Mouse (Mus musculus): ENCODE measurements at regions not wholly inside any gene's neighbourhood (a gene's known extent, or its start where the extent isn't known, plus 50 kb on each side); places are given as distances from the start of the nearest gene placed in this dataset.

DNA sequence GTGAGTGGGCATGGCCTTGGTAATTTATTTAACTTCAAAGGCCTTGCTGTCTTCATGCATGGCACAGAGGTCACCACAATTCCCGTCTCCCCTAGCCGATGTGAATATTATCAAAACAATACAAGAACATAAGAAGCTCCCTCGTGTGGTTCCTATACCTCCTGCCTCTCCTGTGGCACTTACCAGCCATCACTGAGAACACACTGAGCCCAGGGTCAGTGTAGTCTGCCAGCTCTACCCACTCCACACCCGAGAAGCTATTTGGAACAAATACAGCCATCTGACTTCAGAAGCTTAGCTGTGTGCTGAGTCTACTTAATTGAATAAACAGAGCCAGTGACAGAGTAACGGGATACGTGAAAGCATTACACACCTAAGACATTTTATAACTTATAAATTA lies 605.7 kb upstream of the Arpp21 start:
- DNase-seq: no peak

GRCm38 (mm10) chr9:112839071-112839793 lies 603.5 kb upstream of the Arpp21 start:
- DNase-seq: no peak

DNA sequence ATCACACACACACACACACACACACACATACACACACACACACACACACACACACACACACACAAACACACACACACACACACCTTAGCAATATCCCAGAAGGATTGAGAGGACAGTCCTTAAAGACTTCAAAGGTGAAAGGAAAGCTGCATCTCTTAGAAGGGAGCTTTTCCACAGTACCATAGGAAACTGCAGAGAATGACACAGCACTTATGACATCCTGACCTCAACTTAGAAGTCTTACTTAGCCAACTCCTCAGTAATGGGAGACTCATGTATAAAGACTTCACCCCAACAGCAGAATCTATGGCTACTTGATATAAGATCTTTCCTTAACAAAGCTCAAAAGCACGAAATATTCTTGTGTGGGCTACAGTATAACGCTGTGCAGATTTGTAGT lies 601.8 kb upstream of the Arpp21 start:
- DNase-seq: no peak

GRCm38 (mm10) chr9:112834441-112835245 lies 598.9 kb upstream of the Arpp21 start:
- no peak for DNase-seq

DNA sequence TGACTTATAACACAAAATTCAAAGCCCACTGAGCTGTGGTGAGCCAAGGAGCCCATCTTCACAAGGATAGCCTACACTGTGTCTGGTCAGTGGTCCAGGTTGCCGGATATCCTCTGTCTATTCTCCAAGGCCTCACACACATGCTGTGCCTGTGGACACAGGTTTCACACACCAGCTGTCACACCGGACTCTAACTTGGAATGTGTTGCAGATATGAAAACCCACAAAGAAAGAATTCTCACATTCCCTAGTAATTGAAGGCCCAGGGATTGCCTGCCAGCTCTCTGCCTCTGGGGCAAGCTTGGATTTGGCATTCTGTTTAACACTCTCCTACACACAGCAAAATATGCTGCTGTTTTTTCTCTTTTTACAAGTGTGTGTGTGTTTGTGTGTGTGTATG lies 595.4 kb upstream of the Arpp21 start:
- no peak for DNase-seq

DNA sequence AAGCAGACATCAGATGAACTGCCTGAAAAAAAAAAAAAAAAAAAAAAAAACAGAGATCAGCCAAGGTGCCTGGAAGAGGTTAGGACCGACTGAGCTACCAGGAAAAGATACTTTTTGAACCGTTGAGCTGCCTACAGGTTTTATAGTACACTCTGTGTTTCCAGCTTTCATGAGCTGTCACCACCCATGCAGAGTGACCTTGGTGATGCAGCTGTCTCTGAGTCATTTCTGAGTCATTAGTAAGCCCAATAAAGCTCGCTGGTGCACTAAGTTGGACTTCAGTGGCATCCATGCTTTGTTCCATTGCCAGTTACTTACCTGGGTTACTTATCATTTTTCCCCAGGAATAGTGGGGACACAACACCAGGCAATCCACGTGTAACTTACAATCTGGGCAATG lies 592.9 kb upstream of the Arpp21 start:
- no peak for DNase-seq

DNA sequence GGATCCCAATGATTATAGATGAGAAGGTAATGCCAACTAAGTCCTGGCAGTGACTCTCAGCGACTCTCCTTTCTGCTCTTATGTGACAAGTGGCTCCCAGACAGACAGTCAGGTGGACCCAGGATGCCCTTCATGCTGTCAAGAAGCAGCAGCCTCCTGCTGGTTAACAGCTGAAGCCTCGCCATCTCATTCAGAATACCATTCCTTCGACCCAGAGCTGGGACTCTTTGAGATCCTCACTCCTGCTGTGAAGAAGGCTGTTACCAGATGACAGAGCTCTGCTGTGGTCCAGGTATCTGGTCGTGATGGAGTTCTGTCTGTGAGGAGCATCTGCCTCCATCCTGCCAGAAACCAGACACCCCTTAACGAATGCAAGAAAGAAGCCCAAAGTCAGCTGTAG lies 590.9 kb upstream of the Arpp21 start:
- DNase-seq: no peak

- DNase-seq: no peak
Measured at GRCm38 (mm10) chr9:112821940-112822339, 586.2 kb upstream of the Arpp21 start.

- peak; percentile 17 for DNase-seq
Measured at GRCm38 (mm10) chr9:112811946-112812345, 576.2 kb upstream of the Arpp21 start.

GRCm38 (mm10) chr9:112799583-112800220 lies 564.0 kb upstream of the Arpp21 start:
- no peak for DNase-seq

GRCm38 (mm10) chr9:112793537-112793936 lies 557.8 kb upstream of the Arpp21 start:
- DNase-seq: peak; percentile 3

DNA sequence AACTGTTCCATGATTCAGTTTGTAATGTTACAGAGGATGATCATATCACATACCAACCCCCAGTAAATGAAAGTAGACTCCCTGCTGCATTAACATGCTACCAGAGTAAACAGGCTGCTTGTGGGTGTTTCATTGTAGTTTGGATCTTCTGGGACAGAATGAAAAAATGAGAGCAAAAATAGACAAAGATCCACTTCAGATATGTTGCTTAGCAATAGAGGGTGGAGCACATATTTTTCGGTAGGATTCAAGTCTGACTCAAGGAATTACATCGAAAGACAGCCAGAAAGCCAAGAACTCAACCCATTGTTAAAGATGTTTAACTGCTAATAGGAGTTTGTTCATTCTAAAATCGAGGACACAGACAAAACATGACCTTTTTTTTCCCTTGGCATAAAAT lies 536.2 kb upstream of the Arpp21 start:
- DNase-seq: no peak

DNA sequence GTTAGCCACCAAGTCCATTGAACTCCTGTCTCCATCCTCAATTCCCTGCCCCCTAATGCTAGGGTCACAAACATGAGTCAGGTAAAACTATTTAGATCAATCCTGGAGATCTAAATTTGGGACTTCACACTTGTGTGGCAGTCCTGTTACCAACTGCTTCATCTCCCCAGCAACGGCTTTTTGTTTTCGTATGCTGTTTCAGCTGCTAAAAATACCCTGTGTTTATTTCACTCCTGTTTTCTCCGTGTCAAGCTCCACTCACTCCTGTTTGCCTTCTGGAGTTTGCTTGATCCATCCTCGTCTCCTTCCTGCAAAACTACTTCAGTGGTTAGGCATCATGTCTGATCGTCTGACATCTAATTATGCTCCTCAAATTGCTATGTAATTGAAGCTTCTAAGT lies 508.9 kb upstream of the Arpp21 start:
- DNase-seq: no peak

- DNase-seq: peak; percentile 76
Measured at GRCm38 (mm10) chr9:112743871-112744590, 508.3 kb upstream of the Arpp21 start.

DNA sequence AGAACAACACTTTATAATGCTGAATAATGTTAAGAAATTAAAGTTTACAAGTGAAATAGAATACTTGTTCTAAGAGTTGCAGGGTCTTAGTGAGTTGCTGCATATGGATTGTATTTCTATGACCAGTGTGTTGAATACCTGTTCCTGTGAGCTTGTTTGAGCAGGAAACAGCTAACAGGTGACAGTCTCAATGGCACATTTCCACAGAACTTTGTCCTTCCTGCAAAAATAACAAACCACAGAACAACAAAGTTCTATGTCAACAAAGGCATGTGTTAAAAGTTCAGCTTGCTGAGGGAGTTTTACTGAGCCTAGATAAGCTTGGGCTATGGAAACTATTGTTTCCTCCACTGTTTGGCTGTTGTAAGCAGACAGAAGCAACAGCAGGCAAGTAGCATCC lies 500.0 kb upstream of the Arpp21 start:
- DNase-seq: peak; percentile 17

- peak; percentile 25 for DNase-seq
Measured at GRCm38 (mm10) chr9:112725523-112725922, 489.8 kb upstream of the Arpp21 start.

- DNase-seq: no peak
Measured at GRCm38 (mm10) chr9:112725103-112725502, 489.4 kb upstream of the Arpp21 start.

DNA sequence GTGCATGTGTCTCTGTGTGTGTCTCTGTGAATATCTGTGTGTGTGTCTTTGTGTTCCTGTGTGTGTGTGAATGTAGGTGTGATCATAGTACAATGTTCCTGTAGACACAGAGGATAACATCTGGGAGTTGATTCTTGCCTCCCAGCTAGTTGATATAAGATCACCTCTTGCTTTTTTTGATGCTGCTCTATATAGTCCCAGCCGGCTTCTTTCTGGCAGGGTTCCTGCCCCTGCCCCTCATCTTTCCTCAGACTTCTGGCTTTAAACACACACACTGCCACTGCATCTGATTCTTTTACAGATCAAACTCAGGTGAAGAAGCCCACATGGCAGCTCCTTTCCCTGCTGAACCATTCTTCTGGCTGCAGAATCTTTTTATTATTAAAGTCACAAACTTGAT lies 487.6 kb upstream of the Arpp21 start:
- DNase-seq: no peak

- DNase-seq: no peak
Measured at GRCm38 (mm10) chr9:112722501-112722900, 486.8 kb upstream of the Arpp21 start.

DNA sequence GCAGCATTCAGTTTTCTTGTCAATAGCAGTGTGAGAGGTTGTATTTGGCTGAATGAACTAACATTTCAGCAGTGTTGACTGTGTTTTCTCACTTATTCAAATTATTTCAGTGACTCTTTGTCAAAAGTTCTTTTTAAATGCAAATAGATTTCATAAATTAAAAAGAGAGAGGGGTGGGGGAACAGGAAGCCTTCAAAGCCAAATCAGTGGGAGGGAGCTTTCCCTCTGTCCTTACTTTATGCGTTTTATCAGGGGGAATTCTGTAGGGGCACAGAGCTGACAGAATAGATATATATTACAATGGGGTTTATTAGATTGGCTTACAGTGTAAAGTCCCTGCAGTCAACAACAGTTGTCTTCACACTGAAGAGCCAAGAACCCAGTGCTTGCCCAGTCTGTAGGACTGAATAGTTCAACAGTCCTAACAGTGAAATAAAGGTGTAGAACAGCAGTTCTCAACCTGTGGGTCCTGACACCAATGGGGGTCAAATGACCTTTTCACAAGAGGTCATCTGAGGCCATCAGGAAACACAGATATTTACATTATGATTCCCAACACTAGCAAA lies 479.5 kb upstream of the Arpp21 start:
- DNase-seq: no peak

DNA sequence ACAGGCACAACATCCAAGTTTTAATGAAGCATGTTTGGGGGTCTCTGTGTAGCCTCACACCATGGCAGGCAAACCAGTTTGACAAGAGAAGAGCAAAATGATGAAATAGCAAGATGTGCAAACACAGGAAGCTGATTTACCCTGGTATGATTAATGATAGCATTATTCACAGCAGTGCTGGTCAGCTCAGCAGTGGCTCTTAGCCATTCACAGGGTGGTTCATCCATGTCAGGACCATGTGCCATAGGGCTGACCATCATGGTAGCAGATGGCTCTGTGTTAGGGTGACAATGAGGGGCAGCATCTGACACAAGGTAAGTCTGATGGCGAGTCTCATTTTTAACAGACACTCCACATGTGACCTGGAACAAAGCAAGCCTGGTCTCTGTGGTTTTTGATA lies 443.1 kb upstream of the Arpp21 start:
- no peak for DNase-seq

DNA sequence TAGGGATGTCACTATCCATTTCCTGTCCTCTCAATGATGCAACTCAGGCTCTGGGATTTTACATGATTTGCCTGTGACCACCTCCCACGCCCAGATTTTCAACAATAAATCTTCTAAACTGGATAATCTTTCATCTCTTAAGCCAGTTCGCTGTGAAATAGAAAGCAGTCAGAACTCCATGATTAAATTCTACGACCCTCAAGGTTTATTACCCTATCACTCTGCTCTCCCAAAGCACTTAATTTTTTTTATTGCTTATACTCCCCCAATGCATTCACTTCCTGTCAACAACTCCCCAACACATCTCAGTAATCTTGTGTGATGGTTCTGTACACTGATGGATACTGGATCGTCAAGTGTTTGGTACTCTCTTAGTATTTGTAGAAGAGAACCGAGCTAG lies 439.5 kb upstream of the Arpp21 start:
- DNase-seq: no peak
